Mouse (Mus musculus): ENCODE measurements around the gene Gpa33.

- TF ChIP-seq POLR2A (IDR thresholded peaks at IDR 0.05; ENCODE audit: control insufficient read depth in 1 of 2, insufficient read depth in 1 of 2, low read depth in 1 of 2, low read length in 2 of 2, poor library complexity in 1 of 2) (no peak), MAX (IDR thresholded peaks at IDR 0.05; ENCODE audit: low read length) (no peak), HCFC1 (IDR thresholded peaks at IDR 0.05; ENCODE audit: low read depth, low read length) (no peak), ETS1 (IDR thresholded peaks at IDR 0.05; ENCODE audit: low read depth, low read length) (no peak), CTCF (IDR thresholded peaks at IDR 0.05 in 2 of 3, conservative IDR thresholded peaks at IDR 0.05 in 1 of 3; ENCODE audit: control insufficient read depth in 1 of 3, insufficient read depth in 1 of 3, low read depth in 2 of 3, low read length in 3 of 3, poor library complexity in 1 of 3, severe bottlenecking in 1 of 3) (no peak)
These were observed 41.4 kb upstream of the Gpa33 start for GRCm38 (mm10) chr1:166088446-166089170.

Data from MEL (cell line).